Mouse (Mus musculus): ENCODE results near the gene Cd47.

- no peak for TF ChIP-seq CTCF (IDR thresholded peaks at IDR 0.05; ENCODE audit: low read depth)
- no peak for TF ChIP-seq EP300 (optimal IDR thresholded peaks at IDR 0.05)
These were observed 119.9 kb downstream of the Cd47 start for GRCm38 (mm10) chr16:49920191-49920590.

All from stomach, postnatal 0 days (tissue).